Mouse (Mus musculus): ENCODE measurements around the gene Fblim1.

GRCm38 (mm10) chr4:141639474-141639873, 33.6 kb upstream of the Fblim1 start:
- TF ChIP-seq MYOD1 (IDR thresholded peaks at IDR 0.05; ENCODE audit: control insufficient read depth in 1 of 3, insufficient read length in 2 of 3, low read depth in 2 of 3) (no peak), POLR2A (IDR thresholded peaks at IDR 0.05; ENCODE audit: insufficient read length, low read depth) (no peak), TCF12 (IDR thresholded peaks at IDR 0.05; ENCODE audit: insufficient read depth, poor library complexity, severe bottlenecking) (no peak), MAX (IDR thresholded peaks at IDR 0.05; ENCODE audit: low read depth) (no peak), E2F4 (IDR thresholded peaks at IDR 0.05; ENCODE audit: insufficient read depth) (no peak), TCF3 (IDR thresholded peaks at IDR 0.05; ENCODE audit: insufficient read length, low read depth) (no peak), POLR2AphosphoS2 (IDR thresholded peaks at IDR 0.05; ENCODE audit: insufficient read length, low read depth) (no peak), MYOG (IDR thresholded peaks at IDR 0.05; ENCODE audit: control insufficient read depth in 1 of 3, insufficient read depth in 1 of 3, insufficient read length in 2 of 3, low read depth in 2 of 3) (no peak), USF1 (IDR thresholded peaks at IDR 0.05; ENCODE audit: low read depth) (no peak), CEBPB (IDR thresholded peaks at IDR 0.05; ENCODE audit: insufficient read depth, poor library complexity, severe bottlenecking) (no peak)
